Mouse (Mus musculus) adrenal gland (tissue): Measurements from ENCODE around the gene Aox2.
"Not testable (repeated sequence)": the region's sequence is repeated elsewhere in the genome, so short reads cannot be mapped to it uniquely, and the experiment has no call there.

ENCODE experiments used
- intact Hi-C: fragments of 180-260 bp; cut with DNase I; formaldehyde crosslinking; loops from one replicate; pipeline ENCODE4 v1.15.1; 2025

Gene Aox2

DNA sequence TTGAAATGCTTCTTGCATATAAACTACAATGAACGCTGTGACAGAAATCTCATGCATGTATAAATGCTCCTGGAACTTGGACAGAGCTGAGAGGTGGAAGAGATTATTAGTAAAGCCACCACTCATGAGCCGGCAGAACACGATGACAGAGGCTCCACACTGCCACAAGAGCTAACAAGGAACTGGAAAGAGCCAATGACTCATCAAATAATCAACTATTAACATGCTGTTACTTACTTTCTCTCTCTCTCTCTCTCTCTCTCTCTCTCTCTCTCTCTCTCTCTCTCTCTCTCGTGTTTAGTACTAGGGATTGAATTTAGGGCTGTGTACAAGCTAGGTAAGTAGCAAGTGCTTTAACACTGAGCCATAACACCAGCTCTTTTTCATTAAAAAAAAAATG lies 65.7 kb downstream of the Aox2 start:
- intact Hi-C loops = no loop called here

DNA sequence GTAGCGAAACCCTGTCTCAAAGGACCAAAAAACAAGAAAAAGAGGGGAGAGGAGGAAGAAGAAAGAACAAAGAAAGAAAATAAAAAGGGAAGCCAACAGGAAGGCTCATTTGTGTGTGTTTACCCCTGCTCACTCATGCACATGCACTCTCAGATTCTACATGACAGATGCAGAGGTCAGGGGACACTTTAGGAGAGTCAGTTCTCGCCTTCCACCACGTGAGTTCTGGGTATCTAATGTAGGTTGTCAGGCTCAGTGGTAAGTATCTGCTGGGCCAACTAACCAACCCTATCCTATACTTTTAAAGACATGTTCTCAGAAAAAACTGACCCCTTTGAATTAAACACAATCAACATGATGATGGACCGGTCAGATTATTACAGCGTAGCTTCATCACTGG lies 66.4 kb downstream of the Aox2 start:
- intact Hi-C loops = no loop called here

DNA sequence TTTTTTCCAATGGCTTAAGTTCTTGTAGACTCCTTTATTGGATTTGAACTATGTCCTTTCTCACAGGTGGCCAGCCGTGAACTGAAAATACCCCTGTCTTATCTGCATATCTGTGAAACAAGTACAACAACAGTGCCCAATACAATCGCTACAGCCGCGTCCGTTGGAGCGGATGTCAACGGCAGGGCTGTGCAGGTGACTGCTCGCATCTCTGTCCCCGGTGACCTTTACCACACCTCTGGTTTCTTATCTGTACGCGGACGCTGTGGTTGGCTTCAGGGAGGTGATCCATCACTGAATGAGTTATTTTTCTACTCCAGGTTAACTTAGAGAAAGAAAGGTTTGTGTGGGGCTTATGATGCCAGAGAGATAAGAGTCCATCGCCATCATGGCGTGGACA lies 68.0 kb downstream of the Aox2 start:
- intact Hi-C loops = no loop called here

DNA sequence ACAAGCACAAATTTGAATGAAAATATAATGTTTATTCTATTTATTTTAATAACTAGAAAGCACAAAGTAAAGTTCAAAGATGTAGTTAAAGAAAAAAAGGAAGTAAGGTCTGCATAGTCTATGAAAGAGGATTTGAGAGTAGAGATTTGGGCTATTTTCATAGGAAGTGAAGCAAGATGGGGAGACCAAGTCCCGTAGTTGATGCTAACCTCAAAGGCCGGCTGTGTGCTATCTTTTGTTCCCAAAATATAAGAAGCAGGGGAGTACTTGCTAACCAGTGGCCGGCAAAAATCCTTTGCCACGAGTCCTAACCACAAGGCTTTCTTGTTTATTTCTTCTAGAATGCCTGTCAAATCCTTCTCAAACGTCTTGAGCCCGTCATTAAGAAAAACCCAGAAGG lies 70.6 kb downstream of the Aox2 start:
- intact Hi-C loops = no loop called here

DNA sequence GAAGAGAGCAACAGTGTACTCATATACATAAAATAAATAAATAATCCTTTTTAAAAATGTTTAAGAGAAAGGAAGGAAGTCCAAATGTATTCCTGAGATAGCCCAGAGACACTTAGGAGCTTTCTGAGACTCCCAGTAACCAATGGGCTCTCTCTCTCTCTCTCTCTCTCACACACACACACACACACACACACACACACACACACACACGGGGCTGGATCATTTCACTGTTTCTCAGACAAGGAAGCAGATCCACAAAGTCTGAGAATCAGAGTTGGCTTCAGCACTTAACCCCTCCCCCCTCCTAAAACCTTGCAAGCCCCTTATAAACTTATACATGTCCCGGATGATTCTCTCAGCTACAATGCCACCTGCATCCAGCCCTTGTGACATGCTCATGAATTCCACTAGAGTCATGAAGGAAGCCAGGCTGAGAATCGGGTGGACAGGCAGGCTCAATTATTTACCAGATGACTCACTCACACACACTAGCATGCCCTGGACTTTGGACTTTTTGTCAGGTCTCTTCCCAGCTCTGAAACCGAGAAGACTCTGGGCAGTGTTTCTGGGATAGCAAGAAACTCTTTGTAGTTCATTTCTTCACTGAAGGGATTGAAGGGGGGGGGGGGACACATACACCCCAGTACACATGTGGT lies 75.2 kb downstream of the Aox2 start:
- intact Hi-C loops = no loop called here

DNA sequence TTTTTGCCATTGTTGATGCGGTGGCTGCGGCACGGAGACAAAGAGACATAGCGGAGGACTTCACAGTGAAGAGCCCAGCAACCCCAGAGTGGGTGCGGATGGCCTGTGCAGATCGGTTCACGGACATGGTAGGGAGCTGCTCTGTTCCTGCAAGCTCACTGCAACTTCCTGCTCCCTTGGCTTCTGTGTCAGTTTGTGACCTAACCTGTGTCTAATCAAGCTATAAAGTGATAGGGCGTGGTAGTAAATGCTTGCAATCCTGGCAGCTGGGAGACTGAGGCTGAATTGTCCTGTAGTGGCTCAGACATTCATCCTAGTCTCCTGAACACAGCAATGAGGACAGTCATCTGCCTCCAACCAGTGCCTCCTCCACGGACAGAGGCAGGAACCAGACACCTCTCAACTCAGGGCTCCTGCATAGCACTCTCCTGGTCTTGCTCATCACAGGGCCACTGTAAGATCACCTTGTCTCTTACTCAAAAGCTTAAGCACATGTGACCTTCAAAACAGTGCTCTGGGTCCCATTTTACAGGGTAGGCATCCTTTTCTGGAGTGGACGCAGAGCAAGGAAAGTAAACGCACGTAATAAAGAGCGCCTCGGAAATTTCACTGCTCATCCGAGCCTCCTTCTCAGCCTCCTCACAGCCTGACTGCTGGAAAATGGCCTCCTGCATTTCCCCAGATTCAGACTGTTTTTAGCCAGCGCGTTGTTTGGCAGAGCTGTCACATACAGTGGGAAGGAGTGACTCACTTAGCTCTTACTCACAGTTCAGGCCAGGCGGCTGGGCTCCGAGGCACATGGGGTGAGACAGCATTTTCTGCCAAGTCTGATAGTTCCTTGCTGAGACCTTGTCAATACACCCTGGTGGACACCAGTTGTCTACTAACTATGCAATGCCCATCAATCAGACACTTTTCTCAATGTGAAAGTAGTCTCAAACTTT lies 81.1 kb downstream of the Aox2 start:
- intact Hi-C loops = no loop called here

DNA sequence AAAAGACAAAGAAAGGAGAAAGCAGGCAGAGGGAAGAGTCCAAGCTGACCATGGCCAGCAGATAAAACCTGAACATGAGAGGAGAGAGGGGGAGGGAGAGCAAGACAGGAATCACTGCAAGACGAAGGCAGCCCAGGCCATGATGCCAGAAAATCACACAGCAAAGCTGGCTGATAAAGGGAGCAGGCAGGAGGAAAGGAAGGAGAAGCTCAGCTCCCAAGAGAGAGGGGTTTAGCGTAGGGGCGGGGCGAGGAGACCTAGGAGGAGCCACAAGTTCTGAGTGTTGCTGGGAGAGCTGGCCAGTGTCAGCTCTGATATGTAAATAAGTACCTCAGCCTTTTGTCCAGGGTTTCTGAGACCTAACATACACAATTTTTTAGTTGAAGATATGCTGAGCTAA lies 84.2 kb downstream of the Aox2 start:
- intact Hi-C loops = no loop called here

DNA sequence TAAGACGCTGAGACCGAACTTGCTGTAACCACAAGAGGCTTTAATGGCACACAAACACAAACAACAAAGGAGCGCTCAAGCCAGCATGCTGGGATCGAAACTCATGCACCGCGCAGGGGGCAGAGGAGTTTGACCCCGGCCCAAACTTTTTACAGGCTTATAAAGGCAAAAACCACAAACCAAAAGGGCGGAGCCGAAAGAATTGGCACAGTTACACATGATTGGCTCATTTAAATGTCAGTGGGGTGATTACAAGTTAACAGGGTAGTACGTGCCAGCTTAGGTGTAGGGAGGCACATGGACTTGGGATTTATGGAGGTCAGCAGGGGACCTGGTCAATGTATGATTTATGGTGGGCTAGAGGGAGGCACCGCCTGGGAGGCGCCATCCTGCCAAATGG lies 86.4 kb downstream of the Aox2 start:
- intact Hi-C loops = no loop called here

DNA sequence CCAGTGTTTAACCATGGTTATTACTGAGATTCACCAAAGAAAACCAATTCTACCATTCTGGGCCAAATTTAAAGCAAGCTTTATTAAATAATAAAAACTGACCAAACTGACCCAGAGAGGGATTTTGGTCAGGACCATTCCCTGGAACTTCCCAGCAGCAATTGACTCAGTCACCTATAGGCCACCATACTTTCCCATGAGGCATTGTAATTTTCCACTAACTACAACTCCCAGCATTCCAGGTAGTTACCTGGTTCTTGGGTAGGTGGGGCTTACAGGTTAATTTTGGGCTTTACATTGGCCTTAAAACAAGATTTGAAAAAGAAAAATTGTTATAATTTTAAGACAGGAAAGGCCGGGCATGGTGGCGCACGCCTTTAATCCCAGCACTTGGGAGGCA lies 87.7 kb downstream of the Aox2 start:
- intact Hi-C loops = no loop called here

DNA sequence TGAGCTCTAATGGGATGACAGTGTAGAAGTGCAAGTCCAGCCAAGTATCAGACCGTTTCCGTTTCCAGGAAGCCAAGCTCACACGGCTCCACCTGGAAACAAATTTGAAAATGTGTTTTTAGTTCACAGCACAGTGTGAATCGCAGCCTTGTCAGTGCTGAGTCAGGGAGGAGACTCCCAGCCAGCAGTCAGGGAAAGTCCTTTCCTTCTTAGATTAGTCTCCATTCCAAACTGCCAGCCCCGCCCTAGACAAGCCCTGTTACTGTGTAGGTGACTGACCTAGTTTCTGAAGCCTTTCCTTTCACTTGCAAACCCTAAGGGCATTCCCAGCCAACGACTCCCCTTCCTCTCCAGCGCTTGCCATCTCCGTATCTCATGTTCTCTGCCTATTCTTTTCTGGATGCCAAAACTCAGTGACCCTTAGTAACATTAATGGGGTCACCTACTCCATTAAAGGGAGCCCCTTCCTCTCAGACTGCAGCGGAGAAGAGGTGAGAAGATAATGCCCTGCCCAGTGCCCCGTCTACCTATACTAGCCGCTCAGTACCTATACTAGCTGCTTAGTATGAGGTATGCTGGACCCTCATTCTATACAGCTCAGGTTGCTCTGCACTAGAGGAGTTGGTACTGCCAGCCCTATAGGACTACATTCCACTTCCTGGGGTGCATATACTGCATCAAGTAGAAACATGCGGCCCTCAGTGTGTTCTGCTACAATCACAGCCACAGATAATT lies 88.8 kb downstream of the Aox2 start:
- intact Hi-C loops = no loop called here

DNA sequence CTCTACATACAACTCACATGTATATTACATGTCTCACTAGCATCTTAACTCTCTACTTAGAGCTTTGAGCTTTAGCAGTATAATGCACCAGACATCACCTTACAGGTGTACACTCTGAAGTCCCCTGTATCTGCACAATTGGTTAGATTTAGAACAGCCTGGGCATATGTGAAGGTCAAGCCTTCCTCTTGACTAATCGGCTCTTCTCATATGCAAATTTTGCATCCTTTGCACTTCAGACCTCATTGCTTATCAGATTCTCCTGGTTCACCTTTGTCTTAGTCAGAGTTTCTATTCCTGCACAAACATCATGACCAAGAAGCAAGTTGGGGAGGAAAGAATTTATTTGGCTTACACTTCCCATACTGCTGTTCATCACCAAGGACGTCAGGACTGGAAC lies 91.6 kb downstream of the Aox2 start:
- intact Hi-C loops = no loop called here

DNA sequence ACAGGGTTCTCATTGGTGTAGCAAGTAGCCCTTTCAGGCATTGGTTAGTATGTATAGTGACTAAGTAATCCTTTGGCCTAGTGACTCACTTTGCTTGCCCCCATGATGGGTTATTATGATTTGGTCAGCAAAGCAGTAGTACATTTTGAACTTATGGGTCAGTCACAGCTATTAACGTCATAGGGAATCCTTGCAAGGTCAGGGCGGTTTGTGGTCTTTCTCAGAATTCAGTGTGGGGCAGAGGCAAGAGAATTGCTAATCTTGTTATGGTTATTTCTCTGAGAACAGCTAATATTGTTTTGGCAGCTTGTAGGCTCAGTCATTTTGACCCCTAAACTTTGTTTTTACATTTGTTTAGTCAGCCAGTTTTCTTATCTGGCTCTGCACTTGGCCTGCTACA lies 96.1 kb downstream of the Aox2 start:
- intact Hi-C loops = not testable (repeated sequence)

DNA sequence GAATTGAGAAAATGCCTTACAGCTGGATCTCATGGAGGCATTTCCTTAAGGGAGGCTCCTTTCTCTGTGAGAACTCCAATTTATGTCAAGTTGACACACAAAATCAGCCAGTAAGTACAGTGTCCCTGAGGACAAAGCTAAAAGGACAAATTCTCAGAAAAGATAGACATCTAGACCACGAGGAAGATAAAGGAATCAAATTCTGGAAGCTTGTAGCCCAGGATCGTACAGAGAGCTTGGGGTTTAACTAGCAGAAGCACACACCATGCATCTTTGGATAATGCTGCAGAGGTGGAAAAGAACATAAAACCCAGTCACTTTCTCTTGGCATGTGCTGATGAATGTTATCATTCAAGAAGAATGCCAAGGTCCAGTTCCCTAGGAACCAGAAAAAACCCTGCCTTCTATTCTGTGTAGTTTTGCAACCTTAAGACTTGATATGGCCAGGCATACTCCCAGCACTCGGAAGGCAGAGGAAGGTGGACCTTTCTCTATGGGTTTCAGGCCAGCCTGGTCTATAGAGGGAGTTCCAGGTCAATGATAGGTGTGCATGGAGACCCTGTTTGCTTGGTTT lies 97.5 kb downstream of the Aox2 start:
- intact Hi-C loops = no loop called here

DNA sequence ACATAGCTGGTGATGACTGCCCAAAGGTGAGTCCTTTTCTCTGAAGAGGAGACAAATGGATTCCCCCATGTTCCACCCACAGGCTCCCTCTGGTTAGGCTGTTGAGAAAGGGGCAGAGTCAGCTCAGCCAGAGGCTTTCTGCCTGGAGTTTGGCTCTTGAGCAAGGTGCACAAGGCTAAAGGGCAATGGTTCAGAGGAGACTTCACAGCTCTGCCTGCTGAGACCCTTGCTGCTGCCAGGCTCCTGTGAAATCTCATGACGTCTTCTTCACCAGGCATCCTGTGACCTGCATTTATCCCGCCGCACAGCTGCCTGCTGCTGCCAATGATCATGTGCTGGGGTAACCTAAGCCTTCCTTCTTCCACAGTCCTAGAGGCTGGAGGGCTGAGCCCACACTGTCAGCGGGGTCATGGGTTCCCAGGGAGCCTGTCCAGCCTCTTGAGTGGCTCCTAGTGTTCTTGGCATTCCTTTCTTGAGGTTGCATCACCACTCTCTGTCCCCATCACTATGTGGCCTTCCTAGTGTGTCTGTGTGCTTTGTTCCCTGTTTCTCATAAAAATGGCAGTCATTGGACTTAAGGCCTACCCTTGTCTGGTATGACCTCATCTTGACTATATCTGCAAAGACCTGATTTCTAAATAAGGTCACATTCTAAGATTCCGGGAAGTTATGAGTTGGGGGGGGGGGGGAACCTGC lies 104.6 kb downstream of the Aox2 start:
- intact Hi-C loops = no loop called here

DNA sequence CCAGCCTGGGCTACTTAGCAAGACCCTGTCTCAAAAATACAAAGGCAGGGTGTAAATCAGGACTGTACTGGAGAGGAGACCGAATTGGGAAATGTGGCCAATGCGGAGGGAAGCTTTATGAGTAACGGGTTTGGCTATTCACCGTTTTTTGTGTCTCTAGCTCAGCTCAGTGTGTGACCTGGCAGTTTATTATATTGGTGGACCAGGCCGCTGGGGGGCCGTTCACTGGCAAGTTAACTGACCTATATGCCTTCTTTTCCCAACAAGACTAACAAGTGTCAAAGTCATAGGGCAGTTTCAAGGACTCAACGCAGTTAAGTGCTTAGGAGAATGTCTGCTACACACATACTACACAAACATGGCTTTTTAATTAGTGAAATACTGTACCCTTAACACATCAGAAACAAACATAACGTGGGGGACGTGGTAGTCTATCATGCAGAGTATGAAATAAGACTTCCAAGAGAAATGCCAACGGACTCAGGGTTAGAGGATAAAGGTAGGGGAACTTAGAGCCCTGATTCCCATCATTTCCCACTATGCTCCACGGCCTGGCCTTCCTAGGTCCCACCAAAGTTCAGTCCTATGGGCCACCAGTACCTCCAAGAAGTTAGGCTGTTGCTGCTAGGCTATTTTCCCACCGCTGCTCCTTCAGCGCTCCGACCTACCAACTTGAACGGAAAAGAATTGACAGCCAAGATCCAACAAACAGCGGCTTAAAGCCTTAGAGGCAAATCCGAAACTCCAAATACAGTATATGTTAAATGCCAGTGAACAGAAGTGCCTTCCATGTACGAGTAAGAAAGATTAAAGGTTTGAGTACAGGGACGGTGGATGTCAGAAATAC lies 113.5 kb downstream of the Aox2 start:
- intact Hi-C loops = loop anchor here (5.0 kb wide), 1 partner anchor 94 kb away; no protein-coding TSS in a partner anchor

DNA sequence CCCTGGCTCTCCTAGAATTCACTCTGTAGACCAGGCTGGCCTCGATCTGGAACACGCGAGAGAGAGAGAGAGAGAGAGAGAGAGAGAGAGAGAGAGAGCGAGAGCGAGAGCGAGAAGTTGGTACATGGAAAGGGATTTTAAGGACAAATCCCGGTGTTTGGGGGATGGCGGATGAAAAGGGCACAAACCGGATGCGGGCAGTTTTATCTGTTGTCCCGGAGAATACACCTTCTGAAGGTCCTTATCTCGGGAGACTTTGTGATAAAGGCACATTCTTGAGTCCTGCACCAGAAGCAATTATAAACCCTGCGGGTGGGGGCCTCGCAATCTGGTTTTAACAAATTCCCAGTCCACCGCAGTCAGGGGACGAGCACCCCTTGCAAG lies 114.1 kb downstream of the Aox2 start:
- intact Hi-C loops = loop anchor here (5.0 kb wide), 1 partner anchor 95 kb away; no protein-coding TSS in a partner anchor

DNA sequence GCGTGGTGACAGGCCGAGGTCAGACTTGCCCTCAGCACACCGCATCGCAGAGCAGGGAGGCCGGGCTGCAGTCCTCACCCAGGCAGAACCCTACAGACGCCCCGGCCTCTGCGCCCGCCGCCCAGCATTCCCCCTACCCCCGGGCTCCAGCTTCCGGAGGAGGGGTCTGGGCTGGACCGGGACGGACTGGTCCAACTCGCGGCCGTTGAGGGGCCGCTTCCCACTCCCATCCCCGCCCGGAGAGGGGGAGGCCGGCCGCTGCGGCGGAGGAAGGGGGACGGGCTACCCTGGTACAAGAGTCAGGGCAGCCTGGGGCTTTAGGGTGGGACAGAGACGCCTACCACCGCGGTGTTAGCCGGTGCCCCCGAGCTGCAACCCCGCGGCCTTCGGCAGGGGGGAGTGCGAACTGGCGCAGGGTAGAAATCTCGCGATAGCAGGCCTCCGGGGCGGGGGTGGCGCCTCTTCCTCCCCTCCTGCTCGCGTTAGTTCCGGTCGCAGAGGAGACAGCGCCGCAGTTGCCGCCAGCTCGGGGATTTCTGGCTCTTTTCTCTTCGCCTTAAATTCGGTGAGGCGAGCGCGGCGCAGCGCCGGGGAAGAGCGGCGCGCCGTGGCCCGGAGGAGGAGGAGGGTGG lies 114.6 kb downstream of the Aox2 start, which contains the start of gene Bzw1:
TSS of gene Bzw1 (plus strand) at position 247 of the 632 bp plus-strand sequence.
- intact Hi-C loops = loop anchor here (5.0 kb wide), 1 partner anchor 95 kb away; no protein-coding TSS in a partner anchor

DNA sequence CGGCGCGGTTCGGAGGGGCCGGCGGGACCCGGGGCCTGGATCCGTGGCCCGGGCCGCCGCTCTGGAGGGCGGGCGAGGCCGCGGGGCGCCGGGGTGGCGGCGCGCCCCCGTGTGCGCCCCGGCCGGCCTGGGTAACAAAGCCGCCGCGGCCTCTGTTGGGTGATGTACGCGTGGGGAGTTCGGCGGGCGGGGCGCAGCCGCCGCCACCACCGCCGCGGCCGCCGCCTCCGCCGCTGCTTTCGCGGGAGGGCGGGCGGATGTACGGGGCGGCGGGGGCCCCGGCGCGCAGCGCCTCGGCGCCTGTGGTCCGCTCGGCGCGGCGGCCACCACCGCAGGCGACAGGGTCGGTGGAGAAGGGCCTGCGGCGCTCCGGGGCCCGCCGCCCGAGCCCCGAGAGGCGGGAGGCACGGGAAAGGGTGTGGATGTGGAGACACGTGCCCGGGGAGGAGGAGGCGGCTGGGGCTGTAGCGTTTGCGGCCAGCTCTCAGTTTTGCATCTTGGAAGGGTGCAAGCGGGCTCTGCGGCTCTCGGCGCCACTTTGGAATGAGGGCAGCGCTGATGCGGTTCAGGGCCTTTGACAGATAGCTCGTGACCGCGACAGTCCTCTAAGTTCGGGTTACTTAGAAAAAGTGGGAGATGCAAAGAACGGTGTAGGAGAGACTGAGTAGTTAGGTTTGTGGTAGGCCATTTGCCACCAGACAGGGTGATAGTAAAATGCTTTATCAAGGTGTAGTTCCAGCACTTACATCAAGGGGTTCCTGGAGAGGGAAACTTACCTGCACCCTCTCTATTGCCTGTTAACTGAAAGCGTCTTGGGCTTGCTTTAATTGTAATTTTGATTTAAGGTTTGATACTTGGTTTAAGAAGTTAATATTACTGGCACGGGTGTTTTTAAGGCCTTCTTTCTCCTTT lies 115.4 kb downstream of the Aox2 start:
- intact Hi-C loops = loop anchor here (5.0 kb wide), 1 partner anchor 96 kb away; no protein-coding TSS in a partner anchor
